Mouse (Mus musculus) naive thymus-derived CD4-positive, alpha-beta T cell, adult 2 months (primary cell): ENCODE results near the gene Prmt9.

Experiments used
- DNase-seq: peaks from one replicate; pipeline ENCODE4 v3.0.0-alpha.2; 2011; ENCODE audit warnings: low read depth

Gene Prmt9

DNA sequence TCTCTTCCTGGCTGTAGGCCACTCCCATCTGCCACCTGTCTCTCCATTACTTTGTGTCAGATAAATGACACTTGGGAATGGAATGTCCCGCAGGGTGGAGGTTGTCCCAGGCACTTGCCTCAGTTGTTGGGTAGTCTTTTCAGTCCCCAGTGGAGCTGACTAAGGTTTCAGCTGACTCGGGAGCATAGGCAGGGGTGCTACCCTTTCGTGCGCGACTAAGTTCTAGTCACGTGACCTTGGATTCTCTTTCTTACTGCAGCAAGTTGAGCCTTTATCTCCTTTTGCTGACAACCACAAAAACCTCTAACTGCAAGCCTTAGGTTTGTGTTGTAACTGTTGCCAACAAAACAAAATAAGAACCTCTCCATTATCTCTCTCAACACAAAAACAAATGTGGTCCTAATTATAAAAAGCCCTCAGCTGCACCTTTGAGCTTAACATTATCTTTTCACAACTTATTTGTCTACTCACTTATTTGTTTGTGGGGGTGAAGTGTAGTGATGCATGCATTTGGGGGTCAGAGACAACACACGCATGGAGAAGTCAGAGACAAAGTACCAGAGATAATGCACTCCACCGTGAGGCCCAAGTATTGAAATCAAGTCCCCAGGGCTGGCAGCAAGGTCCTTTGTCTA is 14.7 kb upstream of the Prmt9 start:
- peak; percentile 43 for DNase-seq

DNA sequence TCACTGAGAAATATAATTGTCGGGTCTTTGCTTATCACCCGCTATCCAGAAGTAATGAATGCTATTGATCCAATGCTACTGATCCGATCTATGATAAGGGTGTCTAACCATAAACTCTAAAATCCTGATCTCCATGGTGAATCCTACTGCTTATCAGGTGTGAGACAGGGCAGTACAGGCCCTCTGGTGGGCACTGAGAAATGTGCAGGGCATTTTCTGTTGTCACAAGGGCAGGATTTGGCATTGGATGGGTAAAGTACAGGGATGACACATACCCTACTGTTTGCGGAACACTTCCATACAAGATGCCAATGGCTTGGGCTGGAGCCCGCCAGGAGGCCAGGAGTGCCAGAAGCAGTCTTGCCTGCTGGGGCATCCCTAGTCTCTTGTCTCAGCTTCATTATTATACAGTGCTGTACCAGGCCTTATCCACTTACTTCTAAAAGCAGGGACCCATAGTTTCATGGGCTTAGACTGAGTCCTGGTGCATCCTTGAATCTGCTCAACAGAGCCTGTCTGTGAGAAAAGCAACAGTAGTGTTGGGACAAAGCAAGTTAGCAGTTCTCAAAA is 14.1 kb upstream of the Prmt9 start:
- DNase-seq = peak; percentile 71

DNA sequence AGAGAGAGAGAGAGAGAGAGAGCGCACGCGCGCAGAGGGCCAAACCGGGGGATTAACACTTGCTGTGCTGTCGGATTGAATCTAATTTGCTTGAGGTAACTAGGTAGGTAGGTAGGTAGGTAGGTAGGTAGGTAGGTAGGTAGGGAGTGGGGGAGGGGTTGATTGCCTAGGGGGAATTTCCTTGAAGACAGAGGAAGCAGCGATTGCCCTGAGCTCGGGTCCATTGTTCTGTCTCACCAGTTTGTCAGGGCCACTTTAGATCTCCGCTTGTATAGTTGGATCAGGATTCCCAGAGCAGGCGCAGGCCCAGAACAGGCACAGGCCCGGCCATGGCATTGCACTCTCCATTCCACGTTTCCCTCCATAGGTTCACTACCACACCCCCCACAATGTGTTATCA is 12.4 kb upstream of the Prmt9 start:
- no peak for DNase-seq

DNA sequence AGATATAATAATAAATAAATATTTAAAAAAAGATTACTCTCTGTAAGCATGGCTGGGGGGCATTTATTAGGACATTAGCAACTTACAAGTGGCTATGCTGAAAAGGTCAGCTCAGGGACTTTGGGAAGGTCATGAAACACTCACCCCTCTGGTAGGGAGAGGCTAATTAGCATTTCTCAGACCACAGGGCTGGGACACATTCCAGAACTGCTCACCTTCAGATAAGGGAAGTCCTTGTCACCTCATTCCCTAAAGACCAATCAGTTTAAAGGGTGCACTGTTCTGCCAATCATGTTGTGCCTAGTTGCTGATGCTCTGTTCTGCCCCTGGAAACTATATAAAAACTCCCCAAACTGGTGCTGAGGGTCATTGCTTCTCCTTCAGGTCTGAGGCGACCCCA is 10.9 kb upstream of the Prmt9 start:
- DNase-seq = no peak

DNA sequence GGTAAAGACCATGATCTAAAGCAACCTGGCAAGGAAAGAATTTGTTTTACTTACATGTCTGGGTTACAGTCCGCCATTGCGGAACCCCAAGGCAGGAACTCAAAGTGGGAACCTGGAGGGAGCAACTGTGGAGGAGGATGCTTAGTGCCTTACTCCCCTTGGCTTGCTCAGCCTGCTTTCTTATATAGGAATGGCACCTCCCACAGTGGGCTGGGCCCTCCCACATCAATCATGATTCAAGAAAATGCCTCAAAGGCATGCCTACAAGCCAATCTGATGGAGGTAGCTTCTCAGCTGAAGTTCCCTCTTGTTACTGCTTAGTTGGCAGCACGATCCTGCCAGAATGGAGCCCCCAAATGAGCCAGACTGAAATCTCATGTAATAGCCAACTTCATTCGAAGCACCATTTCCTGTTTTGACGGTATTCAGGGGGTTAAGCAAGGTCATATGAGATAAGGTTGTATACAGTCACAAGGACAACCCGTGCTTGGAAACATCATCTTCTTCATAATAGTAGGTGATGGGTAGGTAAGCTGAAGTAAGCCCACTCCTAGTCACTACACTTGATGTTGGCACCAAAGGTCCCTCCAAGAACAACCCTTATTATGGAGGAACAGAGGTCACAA is 5.9 kb upstream of the Prmt9 start:
- no peak for DNase-seq

DNA sequence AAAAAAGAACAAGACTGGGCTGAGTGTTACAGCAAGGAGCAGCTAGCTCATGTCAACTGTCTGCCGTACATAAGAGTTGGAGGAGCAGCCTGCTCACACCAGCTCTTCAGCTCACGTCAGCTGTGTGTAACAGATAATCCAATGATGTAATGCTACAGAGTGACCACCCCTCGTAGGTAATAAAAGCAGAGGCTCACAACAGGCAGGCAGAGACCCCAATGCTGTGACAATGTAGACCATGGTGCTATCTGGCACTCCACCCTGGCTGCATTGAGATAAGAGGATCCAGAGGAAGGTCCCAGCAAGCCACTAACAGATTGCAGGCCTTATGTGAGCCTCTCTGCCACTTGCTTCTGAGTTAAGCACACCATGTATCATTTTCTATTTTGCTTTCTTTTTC is 4.8 kb upstream of the Prmt9 start:
- DNase-seq = no peak

DNA sequence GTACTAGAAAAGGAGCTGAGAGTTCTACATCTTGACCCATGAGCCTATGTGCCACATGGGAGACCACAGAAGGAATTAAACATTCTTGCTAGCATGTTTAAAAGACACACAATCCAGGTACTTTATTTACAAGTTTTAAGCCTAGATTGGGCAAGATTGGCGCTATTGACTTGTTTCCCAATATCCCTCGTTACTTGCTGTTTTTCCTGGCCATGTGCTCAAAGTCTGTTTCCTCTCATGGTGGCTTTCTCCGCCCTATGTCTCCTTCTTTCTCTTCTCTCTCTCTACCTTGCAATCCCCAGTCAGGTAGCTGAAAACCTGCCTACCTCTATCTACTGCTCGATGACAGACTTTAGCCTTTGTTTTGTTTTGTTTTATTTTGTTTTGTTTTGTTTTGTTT is 3.6 kb upstream of the Prmt9 start:
- DNase-seq = no peak

DNA sequence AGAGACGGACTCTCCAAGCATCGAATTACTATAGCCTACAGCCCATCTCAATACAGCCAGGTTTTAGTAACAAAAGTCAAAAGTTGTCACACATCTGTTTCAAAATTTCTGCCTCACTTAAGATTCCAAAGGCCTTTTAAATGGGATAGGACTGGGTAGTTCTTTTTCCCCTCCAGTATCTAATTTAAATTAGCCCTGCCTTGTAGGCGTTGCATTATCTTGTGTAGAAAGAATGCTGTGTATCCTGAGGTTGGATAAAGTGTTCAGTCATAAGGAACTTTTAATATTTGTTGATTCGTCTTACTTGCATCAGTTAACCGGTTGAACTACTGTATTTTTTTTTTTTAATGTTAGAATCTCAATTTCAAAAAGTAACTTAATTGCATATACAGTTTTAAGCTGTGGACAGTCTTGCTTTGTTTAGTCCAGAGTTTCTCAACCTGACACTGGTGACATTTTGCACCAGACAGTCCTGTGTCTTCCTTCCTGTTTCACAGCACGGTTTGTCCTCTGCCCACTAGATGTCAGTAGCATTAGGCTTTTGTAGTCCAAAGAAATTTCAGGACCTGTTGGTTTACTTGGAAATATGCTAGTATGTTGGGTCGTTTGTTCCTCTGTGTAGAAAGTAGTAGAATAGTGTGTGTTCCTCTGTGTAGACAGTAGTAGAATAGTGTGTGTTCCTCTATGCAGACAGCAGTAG is 834 bp downstream of the Prmt9 start:
- DNase-seq = peak; percentile 66

DNA sequence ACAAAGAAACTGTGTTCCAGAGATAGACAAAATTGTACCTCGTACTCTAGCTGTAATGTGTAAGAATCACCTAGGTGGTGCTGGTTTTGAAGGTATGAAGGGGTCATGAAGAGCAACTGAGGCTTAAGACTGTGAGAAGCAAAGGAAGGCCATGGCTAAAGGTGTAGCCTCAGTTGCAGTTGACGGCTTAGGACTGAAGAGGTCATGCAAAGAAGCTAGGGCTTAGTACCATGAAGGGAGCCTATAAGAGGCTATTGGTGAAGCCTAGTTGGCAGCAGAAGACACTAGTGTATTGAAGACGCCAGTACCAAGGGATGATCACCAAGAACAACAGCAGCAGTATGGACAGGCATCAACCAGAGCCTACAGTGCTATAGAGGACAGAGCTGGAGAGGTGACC is 3.3 kb downstream of the Prmt9 start:
- no peak for DNase-seq

DNA sequence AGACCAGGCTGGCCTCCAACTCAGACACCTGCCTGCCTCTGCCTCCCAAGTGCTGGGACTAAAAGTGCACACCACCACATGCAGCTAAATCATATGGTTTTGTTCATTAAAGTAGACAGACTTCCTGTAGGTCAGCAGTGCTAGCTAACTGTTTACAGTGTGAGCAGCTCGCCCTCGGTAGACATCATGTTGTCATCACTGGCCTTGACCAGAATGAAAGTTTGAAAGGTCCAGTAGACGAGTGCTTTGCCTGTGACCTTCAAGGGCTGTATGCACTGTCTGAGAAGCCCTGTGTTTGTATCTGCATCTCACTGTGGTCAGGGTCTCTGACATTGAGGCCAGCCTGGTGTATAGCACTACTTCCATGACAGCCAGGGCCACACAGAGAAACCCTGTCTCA is 12.2 kb downstream of the Prmt9 start:
- no peak for DNase-seq

DNA sequence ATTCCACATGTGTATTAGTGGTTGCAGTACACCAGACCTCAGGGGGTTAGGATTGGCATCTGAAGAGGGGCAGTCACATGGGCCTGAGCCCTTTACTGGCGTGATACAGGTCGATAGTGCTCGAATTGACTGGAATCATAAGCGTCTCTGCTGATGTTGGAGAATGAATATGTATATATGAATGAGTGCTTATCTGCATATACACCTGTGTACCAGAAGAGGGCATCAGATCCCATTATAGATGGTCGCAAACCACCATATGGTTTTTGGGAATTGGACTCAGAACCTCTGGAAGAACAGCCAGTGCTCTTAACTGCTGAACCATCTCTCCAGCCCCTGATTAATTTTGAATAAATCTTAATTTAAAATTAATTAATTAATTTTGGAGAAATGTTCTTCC is 25.0 kb downstream of the Prmt9 start:
- DNase-seq = peak; percentile 9

DNA sequence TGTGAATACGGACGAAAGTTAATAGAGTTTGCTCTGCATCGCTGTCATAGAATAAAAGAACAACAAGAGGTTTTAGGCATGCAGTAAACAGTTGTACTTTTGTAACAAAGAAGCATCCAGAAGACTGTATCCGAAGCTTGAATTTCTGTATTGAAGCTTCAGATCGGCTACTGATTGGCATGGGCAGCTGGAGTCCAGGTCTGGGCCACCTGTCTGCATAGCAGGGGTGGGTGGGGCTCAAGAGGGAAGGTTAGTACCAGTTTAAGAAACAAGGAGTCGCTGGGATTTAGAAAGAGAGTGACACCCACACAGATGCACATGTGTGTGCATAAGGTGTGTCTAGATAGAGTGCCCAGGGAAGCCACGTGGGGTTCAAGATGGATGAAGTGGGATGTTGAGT is 28.5 kb downstream of the Prmt9 start:
- no peak for DNase-seq

DNA sequence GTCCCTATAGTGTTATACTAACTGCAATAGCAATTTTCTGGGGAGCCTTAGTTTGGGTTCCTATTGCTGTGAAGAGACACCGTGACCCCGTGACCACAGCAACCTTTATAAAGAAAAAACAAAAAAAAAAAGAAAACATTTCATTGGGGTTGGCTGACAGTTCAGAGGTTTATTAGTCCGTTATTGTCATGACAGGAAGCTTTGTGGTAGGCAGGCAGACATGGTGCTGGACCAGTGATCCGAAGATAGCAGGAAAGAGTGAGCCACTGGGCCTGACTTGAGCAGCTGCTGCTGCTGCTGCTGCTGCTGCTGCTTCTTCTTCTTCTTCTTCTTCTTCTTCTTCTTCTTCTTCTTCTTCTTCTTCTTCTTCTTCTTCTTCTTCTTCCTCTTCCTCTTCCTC is 35.0 kb downstream of the Prmt9 start:
- DNase-seq = no peak

DNA sequence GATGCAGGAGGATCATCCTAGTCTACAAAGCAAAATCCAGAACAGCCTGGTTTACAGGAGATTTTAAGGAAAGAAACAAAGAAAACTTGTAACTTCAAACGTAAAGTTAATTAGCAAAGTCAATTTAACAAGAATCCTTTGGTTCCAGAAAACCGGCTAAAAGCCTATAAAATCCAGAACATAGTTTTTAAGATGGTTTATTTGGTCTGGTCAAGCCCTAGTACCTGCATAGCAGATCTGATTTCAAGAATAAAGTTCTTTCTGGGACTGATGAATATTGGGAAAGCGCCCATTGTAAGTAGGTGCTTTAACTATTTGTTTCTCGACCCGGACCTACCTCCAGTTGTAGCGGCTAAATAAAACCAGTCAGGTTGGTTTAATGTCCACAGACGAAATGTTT is 60.4 kb downstream of the Prmt9 start:
- no peak for DNase-seq

DNA sequence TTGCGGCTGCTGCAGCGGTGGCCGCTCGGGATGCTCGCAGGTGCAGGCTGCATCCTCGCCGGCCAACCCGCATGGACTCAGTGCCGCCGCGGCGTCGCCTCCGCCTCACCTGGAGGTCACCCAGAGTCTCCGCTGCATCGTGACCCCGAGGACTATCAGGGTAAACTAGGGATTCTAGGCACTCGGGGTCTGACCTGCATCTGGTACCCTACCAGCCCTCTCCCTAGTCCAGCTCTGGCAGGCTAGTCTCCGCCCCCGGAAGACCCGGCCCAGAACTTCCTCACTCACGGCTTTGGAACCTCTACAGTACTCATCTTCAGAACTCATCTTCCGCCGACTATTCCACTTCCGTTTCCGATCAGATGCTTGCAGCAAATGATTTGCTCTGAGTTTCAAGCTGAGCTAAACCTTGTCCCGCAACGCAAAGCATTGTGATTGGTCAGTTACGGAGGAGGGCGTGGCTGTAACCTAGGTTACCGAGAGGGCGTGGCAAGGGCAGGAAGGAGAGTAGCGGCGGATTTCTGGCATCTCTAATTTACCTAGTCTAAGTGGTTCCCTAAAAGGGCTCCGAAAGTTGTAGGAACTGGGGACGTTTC is 61.3 kb downstream of the Prmt9 start, which contains the start of gene Tmem184c:
TSS of gene Tmem184c (minus strand) at position 325 of the 596 bp plus-strand sequence.
- DNase-seq = peak; percentile 100

DNA sequence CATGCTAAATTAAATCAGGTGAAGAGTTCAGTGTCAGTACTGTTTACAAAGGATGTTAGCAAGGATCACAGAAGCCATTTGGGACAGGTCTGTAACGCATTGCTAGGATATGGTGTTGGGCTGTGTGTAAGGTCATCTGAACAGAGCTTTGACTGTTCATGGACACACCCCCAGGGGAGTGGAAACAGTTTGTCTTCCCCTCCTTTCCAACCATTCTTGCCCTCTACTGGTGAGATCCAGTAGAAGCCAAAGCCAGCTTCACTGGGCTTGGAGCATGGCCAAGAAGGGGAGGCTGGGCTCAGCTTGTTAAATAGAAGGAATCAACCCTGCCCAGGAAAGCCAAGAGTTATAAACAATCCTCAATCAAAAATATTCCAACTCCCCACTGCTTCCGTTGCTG is 68.7 kb downstream of the Prmt9 start:
- peak; percentile 30 for DNase-seq

DNA sequence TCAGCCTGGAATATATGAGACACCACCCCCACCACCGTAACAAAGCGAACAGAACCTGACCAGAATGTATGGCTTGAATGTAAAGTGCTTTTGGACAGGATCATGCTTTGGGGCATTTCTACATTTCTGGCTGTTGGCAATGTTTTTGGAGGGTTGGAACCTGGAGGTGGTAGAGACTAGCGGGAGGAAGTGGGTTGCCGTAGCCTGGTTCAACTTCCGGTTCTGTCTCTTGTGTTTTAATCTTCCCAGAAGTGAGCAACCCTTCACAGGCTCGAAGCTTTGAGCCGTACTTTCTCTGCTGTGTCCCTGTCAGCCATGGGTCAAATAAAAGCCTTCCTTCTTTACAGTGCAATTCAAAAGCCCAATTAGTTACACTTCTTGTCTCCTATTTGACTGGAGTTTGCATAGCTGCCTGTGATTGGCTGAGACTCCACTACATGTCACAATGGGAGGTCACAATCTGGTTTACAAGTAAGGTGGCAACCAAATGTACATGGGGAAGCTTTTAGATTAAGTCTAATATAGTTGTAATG is 74.5 kb downstream of the Prmt9 start:
- DNase-seq = peak; percentile 33

DNA sequence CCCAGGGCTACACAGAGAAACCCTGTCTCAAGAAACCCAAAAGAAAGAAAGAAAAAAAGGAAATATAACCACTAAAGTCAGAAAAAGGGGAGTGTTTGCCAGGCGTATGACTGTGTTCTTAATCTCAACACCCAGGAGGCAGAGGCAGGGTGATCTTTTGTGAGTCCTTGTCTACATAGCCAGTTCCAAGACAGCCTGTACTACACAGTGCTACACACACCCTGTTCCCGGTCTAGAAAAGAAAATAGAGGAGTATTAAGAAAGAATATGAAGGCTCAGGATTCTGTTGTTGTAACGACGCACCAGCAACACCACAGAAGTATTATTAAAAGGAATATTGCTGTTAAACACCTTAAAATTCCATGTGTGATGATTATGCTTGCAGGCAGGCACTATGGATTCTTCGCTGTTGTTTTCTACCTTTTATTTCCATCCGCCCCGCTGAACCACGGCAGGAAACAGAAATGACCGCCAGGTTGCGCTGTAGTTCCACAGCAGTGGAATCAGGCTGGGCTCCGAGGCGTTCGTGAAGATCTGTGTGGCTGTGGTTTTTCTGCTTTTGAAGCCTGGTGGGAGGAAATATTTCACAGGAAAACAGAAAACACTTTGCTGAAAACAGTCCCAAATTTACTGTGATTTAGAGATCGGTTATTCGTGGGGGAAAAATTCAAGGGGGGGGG is 80.8 kb downstream of the Prmt9 start:
- peak; percentile 87 for DNase-seq

DNA sequence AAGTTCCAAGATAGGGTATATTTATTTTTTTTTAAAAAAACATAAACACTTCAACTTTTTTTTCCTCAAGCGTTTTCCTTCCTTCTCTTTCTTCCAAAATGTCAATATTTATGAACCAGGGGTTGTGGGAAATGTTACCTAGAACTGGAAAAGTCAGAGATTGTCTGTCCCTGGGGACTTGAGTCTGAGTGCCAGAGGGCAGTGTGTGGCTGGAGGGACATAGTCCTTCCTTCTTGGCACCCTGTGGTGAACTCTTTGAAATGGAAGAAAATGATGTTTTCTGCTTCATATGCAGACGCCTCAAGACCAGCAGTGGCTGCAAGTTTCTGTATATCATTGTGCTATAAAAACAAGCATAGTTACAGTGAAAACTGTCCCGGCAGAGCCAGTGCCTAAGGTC is 81.5 kb downstream of the Prmt9 start:
- no peak for DNase-seq
